Mouse (Mus musculus) MEL (cell line): Measurements from ENCODE around the gene Fbxo9. TPM values are rescaled to one million over a fixed set of nuclear protein-coding genes. Genes with fewer than 3 reads are reported as not detected.

Experiments used
- DNase-seq: peaks from one replicate; pipeline ENCODE4 v3.0.0; 2011; ENCODE audit warnings: low read depth, low spot score
- H3K27ac ChIP-seq: 2 replicates; pipeline ENCODE4 v1.5.1; 2012; ENCODE audit warnings: low read depth, mild to moderate bottlenecking, control low read depth, low read length, moderate library complexity; ENCODE audit not compliant: control insufficient read depth
- H3K27me3 ChIP-seq, 2 experiments: fragments of 150-350 bp in 1 of 2; sonication (generic) in 1 of 2; 2 replicates each; pipeline ENCODE4 v1.6.1; 2012; ENCODE audit warnings: low read length in 2 of 2, mild to moderate bottlenecking in 2 of 2, improper control_type of control experiment in 1 of 2, moderate library complexity in 1 of 2; ENCODE audit not compliant: insufficient read depth in 2 of 2, control insufficient read depth in 1 of 2
- H3K36me3 ChIP-seq, 2 experiments: 2 replicates each; pipeline ENCODE4 v1.6.1; 2012 to 2014; ENCODE audit warnings: low read length in 2 of 2, improper control_type of control experiment in 1 of 2, inconsistent platforms in 1 of 2, mild to moderate bottlenecking in 1 of 2; ENCODE audit not compliant: insufficient read depth in 2 of 2, control insufficient read depth in 1 of 2
- H3K4me1 ChIP-seq, 2 experiments: fragments of 150-350 bp in 1 of 2; sonication (generic) in 1 of 2; 2 replicates each; pipeline ENCODE4 v1.6.1; 2012; ENCODE audit warnings: low read length in 2 of 2, improper control_type of control experiment in 1 of 2, mild to moderate bottlenecking in 1 of 2; ENCODE audit not compliant: insufficient read depth in 2 of 2, control insufficient read depth in 1 of 2
- H3K4me3 ChIP-seq, 2 experiments: fragments of 150-350 bp in 1 of 2; sonication (generic) in 1 of 2; 2 replicates each; pipeline ENCODE4 v1.5.1; 2012; ENCODE audit warnings: low read depth in 2 of 2, low read length in 2 of 2, mild to moderate bottlenecking in 2 of 2, moderate library complexity in 2 of 2, control low read depth in 1 of 2, improper control_type of control experiment in 1 of 2; ENCODE audit not compliant: control insufficient read depth in 1 of 2, insufficient read depth in 1 of 2
- H3K79me2 ChIP-seq: 2 replicates; pipeline ENCODE4 v1.6.1; 2012; ENCODE audit warnings: mild to moderate bottlenecking, low read length, moderate library complexity; ENCODE audit not compliant: control insufficient read depth, poor library complexity, insufficient read depth
- H3K9ac ChIP-seq: 2 replicates; pipeline ENCODE4 v1.6.1; 2012; ENCODE audit warnings: low read depth, mild to moderate bottlenecking, control low read depth, low read length, moderate library complexity; ENCODE audit not compliant: control insufficient read depth, poor library complexity, severe bottlenecking
- H3K9me3 ChIP-seq: fragments of 150-350 bp; sonication (generic); replicated peaks from 2 replicates; pipeline ENCODE4 v1.6.1; 2012; ENCODE audit warnings: mild to moderate bottlenecking, low read length, improper control_type of control experiment, moderate library complexity; ENCODE audit not compliant: insufficient read depth
- BHLHE40 ChIP-seq: IDR thresholded peaks from 2 replicates; pipeline ENCODE4 v1.6.1; 2012; ENCODE audit warnings: low read depth, mild to moderate bottlenecking, inconsistent platforms, low read length, improper control_type of control experiment, borderline replicate concordance
- CTCF ChIP-seq, 3 experiments: IDR thresholded peaks in 2 of 3; conservative IDR thresholded peaks in 1 of 3; 2 replicates each; pipeline ENCODE4 v1.5.1; 2011 to 2012; ENCODE audit warnings: low read length in 3 of 3, low read depth in 2 of 3, mild to moderate bottlenecking in 2 of 3, improper control_type of control experiment in 1 of 3, inconsistent platforms in 1 of 3, mixed read lengths in 1 of 3, moderate library complexity in 1 of 3; ENCODE audit not compliant: control insufficient read depth in 1 of 3, insufficient read depth in 1 of 3, poor library complexity in 1 of 3, severe bottlenecking in 1 of 3
- ELF1 ChIP-seq: IDR thresholded peaks from 2 replicates; pipeline ENCODE4 v1.6.1; 2014; ENCODE audit warnings: low read depth, mild to moderate bottlenecking, inconsistent platforms, low read length, improper control_type of control experiment, moderate library complexity
- GABPA ChIP-seq: IDR thresholded peaks from 2 replicates; pipeline ENCODE4 v1.6.1; 2012; ENCODE audit warnings: low read depth, mild to moderate bottlenecking, inconsistent platforms, low read length, improper control_type of control experiment, moderate library complexity
- GATA1 ChIP-seq: IDR thresholded peaks from 2 replicates; pipeline ENCODE4 v1.6.1; 2011; ENCODE audit warnings: low read depth, low read length, improper control_type of control experiment
- HCFC1 ChIP-seq: IDR thresholded peaks from 2 replicates; pipeline ENCODE4 v1.6.1; 2012; ENCODE audit warnings: low read depth, mild to moderate bottlenecking, inconsistent platforms, low read length, improper control_type of control experiment, moderate library complexity
- KAT2A ChIP-seq: conservative IDR thresholded peaks from 2 replicates; pipeline ENCODE4 v1.6.1; 2012; ENCODE audit warnings: low read depth, low read length, improper control_type of control experiment, inconsistent platforms
- MAX ChIP-seq: IDR thresholded peaks from 2 replicates; pipeline ENCODE4 v1.6.1; 2011; ENCODE audit warnings: low read length, improper control_type of control experiment
- MEF2A ChIP-seq: IDR thresholded peaks from 2 replicates; pipeline ENCODE4 v1.6.1; 2014; ENCODE audit warnings: low read depth, mild to moderate bottlenecking, inconsistent platforms, low read length, improper control_type of control experiment; ENCODE audit not compliant: poor library complexity, insufficient replicate concordance, severe bottlenecking; ENCODE audit errors: extremely low read depth
- MYB ChIP-seq: IDR thresholded peaks from 2 replicates; pipeline ENCODE4 v1.6.1; 2011; ENCODE audit warnings: mild to moderate bottlenecking, low read depth, low read length, improper control_type of control experiment
- MYC ChIP-seq: IDR thresholded peaks from 2 replicates; pipeline ENCODE4 v1.6.1; 2011; ENCODE audit warnings: low read depth, mild to moderate bottlenecking, low read length, improper control_type of control experiment, moderate library complexity
- NRF1 ChIP-seq: IDR thresholded peaks from 2 replicates; pipeline ENCODE4 v1.6.1; 2014; ENCODE audit warnings: low read depth, mild to moderate bottlenecking, inconsistent platforms, low read length, improper control_type of control experiment, moderate library complexity; ENCODE audit not compliant: poor library complexity, insufficient read depth, severe bottlenecking
- POLR2AphosphoS5 ChIP-seq: IDR thresholded peaks from 2 replicates; pipeline ENCODE4 v1.6.1; 2012; ENCODE audit warnings: low read depth, borderline replicate concordance, mild to moderate bottlenecking, inconsistent platforms, low read length, moderate library complexity, mixed read lengths
- RAD21 ChIP-seq: IDR thresholded peaks from 2 replicates; pipeline ENCODE4 v1.6.1; 2011; ENCODE audit warnings: mild to moderate bottlenecking, low read depth, low read length, improper control_type of control experiment
- RCOR1 ChIP-seq: IDR thresholded peaks from 2 replicates; pipeline ENCODE4 v1.6.1; 2012; ENCODE audit warnings: low read depth, mild to moderate bottlenecking, inconsistent platforms, low read length, improper control_type of control experiment
- SIN3A ChIP-seq: IDR thresholded peaks from 2 replicates; pipeline ENCODE4 v1.6.1; 2012; ENCODE audit warnings: low read length, improper control_type of control experiment, inconsistent platforms
- SMC3 ChIP-seq: IDR thresholded peaks from 2 replicates; pipeline ENCODE4 v1.6.1; 2011; ENCODE audit warnings: low read depth, low read length, improper control_type of control experiment
- TAL1 ChIP-seq: IDR thresholded peaks from 2 replicates; pipeline ENCODE4 v1.6.1; 2012; ENCODE audit warnings: mild to moderate bottlenecking, inconsistent platforms, low read length, moderate library complexity, mixed read lengths
- UBTF ChIP-seq: IDR thresholded peaks from 2 replicates; pipeline ENCODE4 v1.6.1; 2012; ENCODE audit warnings: low read depth, mild to moderate bottlenecking, inconsistent platforms, low read length, improper control_type of control experiment, moderate library complexity, borderline replicate concordance; ENCODE audit not compliant: insufficient read depth
- USF2 ChIP-seq, 2 experiments: IDR thresholded peaks; 2 replicates each; pipeline ENCODE4 v1.6.1; 2011 to 2012; ENCODE audit warnings: improper control_type of control experiment in 2 of 2, low read length in 2 of 2, borderline replicate concordance in 1 of 2, inconsistent platforms in 1 of 2, low read depth in 1 of 2, mild to moderate bottlenecking in 1 of 2; ENCODE audit not compliant: insufficient read depth in 1 of 2
- ZC3H11A ChIP-seq: IDR thresholded peaks from 2 replicates; pipeline ENCODE4 v1.6.1; 2012; ENCODE audit warnings: low read depth, mild to moderate bottlenecking, inconsistent platforms, low read length, improper control_type of control experiment
- ZKSCAN1 ChIP-seq: IDR thresholded peaks from 2 replicates; pipeline ENCODE4 v1.6.1; 2012; ENCODE audit warnings: low read depth, mild to moderate bottlenecking, inconsistent platforms, low read length, improper control_type of control experiment, moderate library complexity
- ZNF384 ChIP-seq: IDR thresholded peaks from 2 replicates; pipeline ENCODE4 v1.6.1; 2012; ENCODE audit warnings: low read depth, mild to moderate bottlenecking, inconsistent platforms, low read length, improper control_type of control experiment
- polyA plus RNA-seq, 2 experiments: library from polyadenylated mRNA; stranded (reverse) in 1 of 2; unstranded in 1 of 2; fragments of >175 nt in 1 of 2; fragments of >200 nt in 1 of 2; gene quantifications; 2 replicates each; pipeline versions ENCODE4 v1.2.1 to v1.2.4; 2012; ENCODE audit warnings: low replicate concordance in 2 of 2, low read depth in 1 of 2; ENCODE audit not compliant: insufficient read length in 2 of 2, insufficient read depth in 1 of 2, missing spikeins in 1 of 2
- total RNA-seq: library from RNA; depleted of rRNA; stranded (reverse); fragments of 300-350 nt; gene quantifications from 2 replicates; pipeline ENCODE4 v1.2.3, GENCODE M21; 2012

Gene Fbxo9
- total and polyA plus RNA-seq, 3 experiments: 47.0 to 402 (median 56.0) TPM

- H3K27me3 ChIP-seq: peaks cover 0 to 5% of the 10 kb centered on the region in 2 experiments; a peak in 2 of 4 replicates
- no peak overlapping the region for H3K27ac ChIP-seq
- TF ChIP-seq UBTF (no peak), RAD21 (peak; percentile 74), BHLHE40 (no peak), GABPA (no peak), MAX (no peak), ZC3H11A (peak; percentile 75), MEF2A (no peak), HCFC1 (no peak), CTCF (IDR thresholded peaks at IDR 0.05 in 2 of 3, conservative IDR thresholded peaks at IDR 0.05 in 1 of 3; ENCODE audit: control insufficient read depth in 1 of 3, insufficient read depth in 1 of 3, low read depth in 2 of 3, low read length in 3 of 3, poor library complexity in 1 of 3, severe bottlenecking in 1 of 3) (peak; percentile 85 to 96 (median 94)), ZNF384 (0 out of 2 replicates have a peak, but pooled peaks have one; percentile 17), RCOR1 (no peak), ELF1 (no peak), GATA1 (no peak), USF2 (IDR thresholded peaks at IDR 0.05; ENCODE audit: borderline replicate concordance in 1 of 2, insufficient read depth in 1 of 2, low read depth in 1 of 2, low read length in 2 of 2) (no peak), MYC (no peak), ZKSCAN1 (no peak), SMC3 (peak; percentile 87), TAL1 (no peak), MYB (no peak), POLR2AphosphoS5 (no peak), NRF1 (no peak), SIN3A (peak; percentile 44; the same call in 1 of the 2 replicates), KAT2A (no peak)
- no peaks in the 10 kb centered on the region for H3K36me3 ChIP-seq
- no peaks in the 10 kb centered on the region for H3K79me2 ChIP-seq
- no peaks in the 10 kb centered on the region for H3K9me3 ChIP-seq
- no peak overlapping the region for H3K4me3 ChIP-seq
- no peak overlapping the region for H3K9ac ChIP-seq
- DNase-seq: peak; percentile 91
- no peaks in the 10 kb centered on the region for H3K4me1 ChIP-seq
Observed at GRCm38 (mm10) chr9:78038755-78039489, 69.9 kb downstream of the Fbxo9 start.
